Mouse (Mus musculus): ENCODE measurements around the gene Dnaic1. TPM values are rescaled to one million over a fixed set of nuclear protein-coding genes. Genes with fewer than 3 reads are reported as not detected.

Gene Dnaic1
- polyA plus RNA-seq, 1 experiment from 2014 or later = 1.5 TPM

GRCm38 (mm10) chr4:41660851-41661430, 91.4 kb downstream of the Dnaic1 start:
- WGBS = 8% methylated on average over 11 of the region's 11 CpGs
- Histone ChIP-seq H3K9ac (replicated peaks; ENCODE audit: low read length) (no peak overlapping the region; the same call in 1 of the 2 replicates), H3K4me1 (ENCODE audit: control insufficient read depth, insufficient read depth, low read length) (peaks cover 40% of the 10 kb centered on the region), H3K36me3 (replicated peaks; ENCODE audit: control insufficient read depth, insufficient read depth, low read depth, low read length) (no peaks in the 10 kb centered on the region), H3K27me3 (ENCODE audit: control insufficient read depth, insufficient read depth, low read length) (no peaks in the 10 kb centered on the region), H3K4me2 (ENCODE audit: low read depth, low read length) (no peak overlapping the region; the same call in 1 of the 2 replicates), H3K9me3 (replicated peaks; ENCODE audit: control insufficient read depth, low read length) (no peaks in the 10 kb centered on the region), H3K4me3 (ENCODE audit: low read depth, low read length) (no peak overlapping the region), H3K27ac (replicated peaks; ENCODE audit: low read depth, low read length) (0 out of 2 replicates have a peak overlapping the region, but pooled peaks have one; percentile 35)
- DNase-seq (ENCODE audit: low spot score) (peak; percentile 73), ATAC-seq (replicated peaks; ENCODE audit: insufficient number of reproducible peaks, low FRiP score, low TSS enrichment, low read depth) (peak; percentile 16)

GRCm38 (mm10) chr4:41662723-41663122, 93.1 kb downstream of the Dnaic1 start:
- no peak overlapping the region for H3K9ac ChIP-seq (replicated peaks; ENCODE audit: low read length)
- no peaks in the 10 kb centered on the region; the same call in 1 of the 2 replicates for H3K27me3 ChIP-seq (ENCODE audit: control insufficient read depth, insufficient read depth, low read length)
- peaks cover 40% of the 10 kb centered on the region for H3K4me1 ChIP-seq (ENCODE audit: control insufficient read depth, insufficient read depth, low read length)
- H3K36me3 ChIP-seq (replicated peaks; ENCODE audit: control insufficient read depth, insufficient read depth, low read depth, low read length) = peaks cover 2% of the 10 kb centered on the region; the same call in 1 of the 2 replicates
- H3K9me3 ChIP-seq (replicated peaks; ENCODE audit: control insufficient read depth, low read length) = no peaks in the 10 kb centered on the region
- WGBS = 63% methylated on average over 11 of the region's 11 CpGs
- no peak overlapping the region for H3K4me2 ChIP-seq (ENCODE audit: low read depth, low read length)
- ATAC-seq (replicated peaks; ENCODE audit: insufficient number of reproducible peaks, low FRiP score, low TSS enrichment, low read depth) (no peak), DNase-seq (ENCODE audit: low spot score) (no peak)
- no peak overlapping the region for H3K27ac ChIP-seq (replicated peaks; ENCODE audit: low read depth, low read length)
- no peak overlapping the region for H3K4me3 ChIP-seq (ENCODE audit: low read depth, low read length)

DNA sequence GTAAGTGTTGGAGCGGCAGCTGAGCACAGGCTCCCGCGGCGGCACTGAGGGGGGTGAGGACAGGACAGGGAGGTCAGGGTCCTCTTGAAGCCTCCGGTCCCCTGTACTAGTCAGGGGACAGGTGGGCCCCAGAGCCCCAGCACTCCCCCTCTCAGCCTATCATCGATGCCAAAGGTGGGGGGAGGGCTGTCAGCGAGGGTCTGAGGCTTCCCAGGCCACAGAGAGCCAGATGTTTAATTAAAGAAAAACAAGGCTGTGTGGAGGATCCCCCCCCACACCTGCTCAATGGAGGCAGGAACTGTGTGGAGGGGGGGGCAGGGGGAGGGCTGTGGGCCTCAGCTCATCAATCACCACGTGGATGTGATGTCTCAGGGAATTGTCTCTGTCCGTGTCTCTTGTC, 94.0 kb downstream of the Dnaic1 start:
- ATAC-seq (replicated peaks; ENCODE audit: insufficient number of reproducible peaks, low FRiP score, low TSS enrichment, low read depth) (no peak), DNase-seq (ENCODE audit: low spot score) (peak; percentile 42)
- 22% methylated on average over 9 of the region's 9 CpGs for WGBS
- no peaks in the 10 kb centered on the region; the same call in 1 of the 2 replicates for H3K27me3 ChIP-seq (ENCODE audit: control insufficient read depth, insufficient read depth, low read length)
- H3K9ac ChIP-seq (replicated peaks; ENCODE audit: low read length) = no peak overlapping the region
- peaks cover 40% of the 10 kb centered on the region for H3K4me1 ChIP-seq (ENCODE audit: control insufficient read depth, insufficient read depth, low read length)
- no peaks in the 10 kb centered on the region for H3K9me3 ChIP-seq (replicated peaks; ENCODE audit: control insufficient read depth, low read length)
- peaks cover 3% of the 10 kb centered on the region; the same call in 1 of the 2 replicates for H3K36me3 ChIP-seq (replicated peaks; ENCODE audit: control insufficient read depth, insufficient read depth, low read depth, low read length)
- H3K27ac ChIP-seq (replicated peaks; ENCODE audit: low read depth, low read length) = no peak overlapping the region
- no peak overlapping the region for H3K4me3 ChIP-seq (ENCODE audit: low read depth, low read length)
- H3K4me2 ChIP-seq (ENCODE audit: low read depth, low read length) = peak overlapping the region; percentile 7; the same call in 1 of the 2 replicates

DNA sequence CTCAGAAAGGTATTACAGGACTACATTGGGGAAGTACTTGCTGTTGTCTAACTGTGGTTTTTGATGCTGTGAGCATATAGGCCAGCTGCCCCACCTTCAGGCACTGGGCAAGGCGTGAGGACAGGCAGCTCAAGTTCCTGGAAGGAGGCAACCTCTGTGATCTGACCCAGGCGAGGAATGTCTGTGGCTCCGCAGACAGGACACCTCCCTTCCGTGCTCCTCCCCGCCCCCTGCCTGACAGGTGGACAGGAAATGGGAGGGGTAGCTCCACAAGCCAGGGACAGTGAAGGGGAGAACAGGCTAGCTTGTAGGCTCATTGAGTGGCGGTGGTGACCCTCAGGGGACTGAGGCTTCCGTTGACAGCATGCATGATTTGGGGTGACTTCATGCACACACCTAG, 95.0 kb downstream of the Dnaic1 start:
- H3K27ac ChIP-seq (replicated peaks; ENCODE audit: low read depth, low read length) = peak overlapping the region; percentile 32; the same call in 1 of the 2 replicates
- H3K9me3 ChIP-seq (replicated peaks; ENCODE audit: control insufficient read depth, low read length) = no peaks in the 10 kb centered on the region
- 28% methylated on average over 7 of the region's 7 CpGs for WGBS
- no peak overlapping the region for H3K4me3 ChIP-seq (ENCODE audit: low read depth, low read length)
- no peaks in the 10 kb centered on the region; the same call in 1 of the 2 replicates for H3K27me3 ChIP-seq (ENCODE audit: control insufficient read depth, insufficient read depth, low read length)
- H3K9ac ChIP-seq (replicated peaks; ENCODE audit: low read length) = no peak overlapping the region
- peaks cover 35% of the 10 kb centered on the region for H3K4me1 ChIP-seq (ENCODE audit: control insufficient read depth, insufficient read depth, low read length)
- DNase-seq (ENCODE audit: low spot score) (no peak), ATAC-seq (replicated peaks; ENCODE audit: insufficient number of reproducible peaks, low FRiP score, low TSS enrichment, low read depth) (no peak)
- peaks cover 3% of the 10 kb centered on the region; the same call in 1 of the 2 replicates for H3K36me3 ChIP-seq (replicated peaks; ENCODE audit: control insufficient read depth, insufficient read depth, low read depth, low read length)
- no peak overlapping the region for H3K4me2 ChIP-seq (ENCODE audit: low read depth, low read length)

DNA sequence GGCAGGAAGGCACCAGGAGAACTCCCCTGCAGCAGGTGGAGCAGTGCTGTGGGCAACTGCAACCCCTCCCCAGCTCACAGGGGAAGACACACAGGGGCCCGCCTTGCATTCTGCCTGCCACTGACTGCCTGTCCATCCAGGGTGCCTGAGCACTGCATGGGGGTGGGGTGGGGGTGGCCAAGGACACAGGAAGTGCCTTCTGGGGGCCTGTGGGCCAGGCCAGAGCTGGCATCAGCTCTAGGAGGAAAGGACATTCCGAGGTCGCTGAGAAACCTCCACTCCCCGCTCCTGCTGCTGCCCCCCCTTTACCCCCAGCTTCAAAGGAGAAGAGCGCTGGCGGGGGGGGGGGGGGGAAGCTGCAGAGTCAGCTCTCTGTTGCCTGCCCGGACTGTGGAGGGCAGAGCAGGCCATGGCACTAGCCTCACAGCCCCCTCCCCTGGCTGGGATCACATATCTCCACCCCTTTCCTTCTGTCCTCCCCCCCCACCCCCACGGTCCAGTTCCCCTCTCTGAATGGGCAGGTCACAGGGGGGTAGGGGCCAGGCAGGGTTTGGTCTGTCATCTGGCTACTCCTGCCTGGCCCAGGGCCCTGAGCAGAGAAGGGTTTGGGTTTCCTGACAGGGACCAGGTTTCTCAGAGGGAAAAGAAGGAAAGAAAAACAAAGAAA, 95.6 kb downstream of the Dnaic1 start:
- Histone ChIP-seq H3K27ac (replicated peaks; ENCODE audit: low read depth, low read length) (peak overlapping the region; percentile 32), H3K4me2 (ENCODE audit: low read depth, low read length) (no peak overlapping the region; the same call in none of the 2 replicates), H3K27me3 (ENCODE audit: control insufficient read depth, insufficient read depth, low read length) (no peaks in the 10 kb centered on the region; the same call in 1 of the 2 replicates), H3K36me3 (replicated peaks; ENCODE audit: control insufficient read depth, insufficient read depth, low read depth, low read length) (peaks cover 3% of the 10 kb centered on the region; the same call in 1 of the 2 replicates), H3K9ac (replicated peaks; ENCODE audit: low read length) (peak overlapping the region; percentile 37; the same call in 1 of the 2 replicates), H3K4me1 (ENCODE audit: control insufficient read depth, insufficient read depth, low read length) (peaks cover 35% of the 10 kb centered on the region), H3K9me3 (replicated peaks; ENCODE audit: control insufficient read depth, low read length) (no peaks in the 10 kb centered on the region), H3K4me3 (ENCODE audit: low read depth, low read length) (no peak overlapping the region)
- peak; percentile 43 for DNase-seq (ENCODE audit: low spot score)
- WGBS = 5% methylated on average over 6 of the region's 8 CpGs
- ATAC-seq (replicated peaks; ENCODE audit: insufficient number of reproducible peaks, low FRiP score, low TSS enrichment, low read depth) = 0 out of 2 replicates have a peak, but pooled peaks have one; percentile 30

- H3K9ac ChIP-seq (replicated peaks; ENCODE audit: low read length) = no peak overlapping the region
Measured at GRCm38 (mm10) chr4:41666646-41667045, 97.1 kb downstream of the Dnaic1 start.

DNA sequence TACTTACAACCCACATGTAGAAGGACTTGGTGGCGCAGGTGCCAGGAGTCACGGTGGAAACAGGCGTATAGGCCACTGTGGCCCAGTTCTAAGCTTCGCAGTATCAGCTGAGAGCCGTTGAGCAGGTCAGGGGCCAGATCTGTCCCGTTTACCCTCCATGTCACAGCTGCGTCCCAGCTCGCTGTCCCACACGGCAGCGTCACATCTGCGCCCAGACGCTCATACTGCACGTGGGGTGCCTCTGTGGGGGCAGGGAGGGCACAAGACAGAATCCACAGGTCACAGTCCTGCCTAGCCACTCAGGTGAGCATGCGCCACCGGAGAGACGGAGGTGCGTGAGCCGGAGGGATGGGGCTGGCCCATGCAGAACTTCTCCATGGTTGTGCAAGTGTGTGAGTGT, 101.3 kb downstream of the Dnaic1 start:
- H3K27ac ChIP-seq (replicated peaks; ENCODE audit: low read depth, low read length) = no peak overlapping the region
- H3K36me3 ChIP-seq (replicated peaks; ENCODE audit: control insufficient read depth, insufficient read depth, low read depth, low read length) = peaks cover 3% of the 10 kb centered on the region; the same call in 1 of the 2 replicates
- no peak overlapping the region for H3K4me2 ChIP-seq (ENCODE audit: low read depth, low read length)
- H3K9me3 ChIP-seq (replicated peaks; ENCODE audit: control insufficient read depth, low read length) = no peaks in the 10 kb centered on the region
- H3K4me1 ChIP-seq (ENCODE audit: control insufficient read depth, insufficient read depth, low read length) = peaks cover 10% of the 10 kb centered on the region
- no peaks in the 10 kb centered on the region; the same call in 1 of the 2 replicates for H3K27me3 ChIP-seq (ENCODE audit: control insufficient read depth, insufficient read depth, low read length)
- 81% methylated on average over 18 of the region's 18 CpGs for WGBS
- no peak overlapping the region for H3K4me3 ChIP-seq (ENCODE audit: low read depth, low read length)
- DNase-seq (ENCODE audit: low spot score) (no peak), ATAC-seq (replicated peaks; ENCODE audit: insufficient number of reproducible peaks, low FRiP score, low TSS enrichment, low read depth) (no peak)
- no peak overlapping the region for H3K9ac ChIP-seq (replicated peaks; ENCODE audit: low read length)

More at GRCm38 (mm10) chr4:41666646-41667045, 97.1 kb downstream of the Dnaic1 start:
- peaks cover 3% of the 10 kb centered on the region; the same call in 1 of the 2 replicates for H3K36me3 ChIP-seq (replicated peaks; ENCODE audit: control insufficient read depth, insufficient read depth, low read depth, low read length)
- peaks cover 26% of the 10 kb centered on the region for H3K4me1 ChIP-seq (ENCODE audit: control insufficient read depth, insufficient read depth, low read length)
- ATAC-seq (replicated peaks; ENCODE audit: insufficient number of reproducible peaks, low FRiP score, low TSS enrichment, low read depth) = no peak
- no peak for DNase-seq (ENCODE audit: low spot score)
- H3K4me3 ChIP-seq (ENCODE audit: low read depth, low read length) = no peak overlapping the region
- no peaks in the 10 kb centered on the region; the same call in 1 of the 2 replicates for H3K27me3 ChIP-seq (ENCODE audit: control insufficient read depth, insufficient read depth, low read length)
- 74% methylated on average over 11 of the region's 11 CpGs for WGBS
- H3K27ac ChIP-seq (replicated peaks; ENCODE audit: low read depth, low read length) = no peak overlapping the region
- H3K9me3 ChIP-seq (replicated peaks; ENCODE audit: control insufficient read depth, low read length) = no peaks in the 10 kb centered on the region
- no peak overlapping the region for H3K4me2 ChIP-seq (ENCODE audit: low read depth, low read length)

DNA sequence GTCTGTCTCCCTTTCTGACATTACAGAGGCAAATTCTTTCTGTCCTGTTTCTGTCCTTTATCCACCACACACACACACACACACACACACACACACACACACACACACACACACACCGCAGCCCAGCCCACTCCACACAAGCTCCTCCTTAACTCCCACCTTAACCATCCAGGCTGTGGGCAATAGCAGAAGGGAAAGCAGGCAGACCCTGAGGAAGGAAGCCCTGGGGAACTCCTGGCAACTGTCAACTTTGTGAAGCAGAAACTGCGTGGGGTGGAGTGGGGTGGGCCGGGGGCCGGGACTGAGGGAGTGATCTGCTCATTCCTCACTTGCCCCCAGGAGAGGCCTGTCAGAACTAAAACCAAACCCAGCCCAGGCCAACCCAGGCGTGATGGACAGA, 101.9 kb downstream of the Dnaic1 start:
- H3K9ac ChIP-seq (replicated peaks; ENCODE audit: low read length) = no peak overlapping the region
- DNase-seq (ENCODE audit: low spot score) (no peak), ATAC-seq (replicated peaks; ENCODE audit: insufficient number of reproducible peaks, low FRiP score, low TSS enrichment, low read depth) (peak; percentile 20; the same call in 1 of the 2 replicates)
- H3K4me2 ChIP-seq (ENCODE audit: low read depth, low read length) = no peak overlapping the region
- peaks cover 3% of the 10 kb centered on the region; the same call in 1 of the 2 replicates for H3K36me3 ChIP-seq (replicated peaks; ENCODE audit: control insufficient read depth, insufficient read depth, low read depth, low read length)
- H3K4me1 ChIP-seq (ENCODE audit: control insufficient read depth, insufficient read depth, low read length) = peaks cover 10% of the 10 kb centered on the region
- no peak overlapping the region for H3K27ac ChIP-seq (replicated peaks; ENCODE audit: low read depth, low read length)
- no peaks in the 10 kb centered on the region; the same call in 1 of the 2 replicates for H3K27me3 ChIP-seq (ENCODE audit: control insufficient read depth, insufficient read depth, low read length)
- no peaks in the 10 kb centered on the region for H3K9me3 ChIP-seq (replicated peaks; ENCODE audit: control insufficient read depth, low read length)
- no peak overlapping the region for H3K4me3 ChIP-seq (ENCODE audit: low read depth, low read length)
- whole genome bisulfite sequencing = 24% methylated on average over 5 of the region's 5 CpGs
